Mouse (Mus musculus) MEL (cell line): ENCODE measurements around the gene Chmp3. TPM values are rescaled to one million over a fixed set of nuclear protein-coding genes. Genes with fewer than 3 reads are reported as not detected.
A peak's percentile ranks its signal among the peaks of the same experiment; 100 is the strongest.

Experiments
- DNase-seq: peaks from one replicate; pipeline ENCODE4 v3.0.0; 2011; ENCODE audit warnings: low read depth, low spot score
- H3K27ac ChIP-seq: 2 replicates; pipeline ENCODE4 v1.5.1; 2012; ENCODE audit warnings: low read depth, mild to moderate bottlenecking, control low read depth, low read length, moderate library complexity; ENCODE audit not compliant: control insufficient read depth
- H3K27me3 ChIP-seq, 2 experiments: fragments of 150-350 bp in 1 of 2; sonication (generic) in 1 of 2; 2 replicates each; pipeline ENCODE4 v1.6.1; 2012; ENCODE audit warnings: low read length in 2 of 2, mild to moderate bottlenecking in 2 of 2, improper control_type of control experiment in 1 of 2, moderate library complexity in 1 of 2; ENCODE audit not compliant: insufficient read depth in 2 of 2, control insufficient read depth in 1 of 2
- H3K36me3 ChIP-seq, 2 experiments: 2 replicates each; pipeline ENCODE4 v1.6.1; 2012 to 2014; ENCODE audit warnings: low read length in 2 of 2, improper control_type of control experiment in 1 of 2, inconsistent platforms in 1 of 2, mild to moderate bottlenecking in 1 of 2; ENCODE audit not compliant: insufficient read depth in 2 of 2, control insufficient read depth in 1 of 2
- H3K4me1 ChIP-seq, 2 experiments: fragments of 150-350 bp in 1 of 2; sonication (generic) in 1 of 2; 2 replicates each; pipeline ENCODE4 v1.6.1; 2012; ENCODE audit warnings: low read length in 2 of 2, improper control_type of control experiment in 1 of 2, mild to moderate bottlenecking in 1 of 2; ENCODE audit not compliant: insufficient read depth in 2 of 2, control insufficient read depth in 1 of 2
- H3K4me3 ChIP-seq, 2 experiments: fragments of 150-350 bp in 1 of 2; sonication (generic) in 1 of 2; 2 replicates each; pipeline ENCODE4 v1.5.1; 2012; ENCODE audit warnings: low read depth in 2 of 2, low read length in 2 of 2, mild to moderate bottlenecking in 2 of 2, moderate library complexity in 2 of 2, control low read depth in 1 of 2, improper control_type of control experiment in 1 of 2; ENCODE audit not compliant: control insufficient read depth in 1 of 2, insufficient read depth in 1 of 2
- H3K79me2 ChIP-seq: 2 replicates; pipeline ENCODE4 v1.6.1; 2012; ENCODE audit warnings: mild to moderate bottlenecking, low read length, moderate library complexity; ENCODE audit not compliant: control insufficient read depth, poor library complexity, insufficient read depth
- H3K9ac ChIP-seq: 2 replicates; pipeline ENCODE4 v1.6.1; 2012; ENCODE audit warnings: low read depth, mild to moderate bottlenecking, control low read depth, low read length, moderate library complexity; ENCODE audit not compliant: control insufficient read depth, poor library complexity, severe bottlenecking
- H3K9me3 ChIP-seq: fragments of 150-350 bp; sonication (generic); replicated peaks from 2 replicates; pipeline ENCODE4 v1.6.1; 2012; ENCODE audit warnings: mild to moderate bottlenecking, low read length, improper control_type of control experiment, moderate library complexity; ENCODE audit not compliant: insufficient read depth
- CHD1 ChIP-seq: IDR thresholded peaks from 2 replicates; pipeline ENCODE4 v1.6.1; 2012; ENCODE audit warnings: low read depth, mild to moderate bottlenecking, inconsistent platforms, low read length, improper control_type of control experiment
- EP300 ChIP-seq, 2 experiments: IDR thresholded peaks; 2 replicates each; pipeline ENCODE4 v1.6.1; 2011; ENCODE audit warnings: improper control_type of control experiment in 2 of 2, low read length in 2 of 2, low read depth in 1 of 2, mild to moderate bottlenecking in 1 of 2
- GATA1 ChIP-seq: IDR thresholded peaks from 2 replicates; pipeline ENCODE4 v1.6.1; 2011; ENCODE audit warnings: low read depth, low read length, improper control_type of control experiment
- KAT2A ChIP-seq: conservative IDR thresholded peaks from 2 replicates; pipeline ENCODE4 v1.6.1; 2012; ENCODE audit warnings: low read depth, low read length, improper control_type of control experiment, inconsistent platforms
- MAX ChIP-seq: IDR thresholded peaks from 2 replicates; pipeline ENCODE4 v1.6.1; 2011; ENCODE audit warnings: low read length, improper control_type of control experiment
- MXI1 ChIP-seq: IDR thresholded peaks from 2 replicates; pipeline ENCODE4 v1.6.1; 2011; ENCODE audit warnings: mild to moderate bottlenecking, low read depth, low read length, improper control_type of control experiment
- MYC ChIP-seq: IDR thresholded peaks from 2 replicates; pipeline ENCODE4 v1.6.1; 2011; ENCODE audit warnings: low read depth, mild to moderate bottlenecking, low read length, improper control_type of control experiment, moderate library complexity
- NRF1 ChIP-seq: IDR thresholded peaks from 2 replicates; pipeline ENCODE4 v1.6.1; 2014; ENCODE audit warnings: low read depth, mild to moderate bottlenecking, inconsistent platforms, low read length, improper control_type of control experiment, moderate library complexity; ENCODE audit not compliant: poor library complexity, insufficient read depth, severe bottlenecking
- TAL1 ChIP-seq: IDR thresholded peaks from 2 replicates; pipeline ENCODE4 v1.6.1; 2012; ENCODE audit warnings: mild to moderate bottlenecking, inconsistent platforms, low read length, moderate library complexity, mixed read lengths
- TCF12 ChIP-seq: IDR thresholded peaks from 2 replicates; pipeline ENCODE4 v1.6.1; 2014; ENCODE audit warnings: low read depth, mild to moderate bottlenecking, inconsistent platforms, low read length, improper control_type of control experiment, moderate library complexity
- UBTF ChIP-seq: IDR thresholded peaks from 2 replicates; pipeline ENCODE4 v1.6.1; 2012; ENCODE audit warnings: low read depth, mild to moderate bottlenecking, inconsistent platforms, low read length, improper control_type of control experiment, moderate library complexity, borderline replicate concordance; ENCODE audit not compliant: insufficient read depth
- USF1 ChIP-seq: IDR thresholded peaks from 2 replicates; pipeline ENCODE4 v1.6.1; 2014; ENCODE audit warnings: low read depth, mild to moderate bottlenecking, inconsistent platforms, low read length, improper control_type of control experiment, moderate library complexity
- USF2 ChIP-seq, 2 experiments: IDR thresholded peaks; 2 replicates each; pipeline ENCODE4 v1.6.1; 2011 to 2012; ENCODE audit warnings: improper control_type of control experiment in 2 of 2, low read length in 2 of 2, borderline replicate concordance in 1 of 2, inconsistent platforms in 1 of 2, low read depth in 1 of 2, mild to moderate bottlenecking in 1 of 2; ENCODE audit not compliant: insufficient read depth in 1 of 2
- ZC3H11A ChIP-seq: IDR thresholded peaks from 2 replicates; pipeline ENCODE4 v1.6.1; 2012; ENCODE audit warnings: low read depth, mild to moderate bottlenecking, inconsistent platforms, low read length, improper control_type of control experiment
- polyA plus RNA-seq, 2 experiments: library from polyadenylated mRNA; stranded (reverse) in 1 of 2; unstranded in 1 of 2; fragments of >175 nt in 1 of 2; fragments of >200 nt in 1 of 2; gene quantifications; 2 replicates each; pipeline versions ENCODE4 v1.2.1 to v1.2.4; 2012; ENCODE audit warnings: low replicate concordance in 2 of 2, low read depth in 1 of 2; ENCODE audit not compliant: insufficient read length in 2 of 2, insufficient read depth in 1 of 2, missing spikeins in 1 of 2
- total RNA-seq: library from RNA; depleted of rRNA; stranded (reverse); fragments of 300-350 nt; gene quantifications from 2 replicates; pipeline ENCODE4 v1.2.3, GENCODE M21; 2012

Gene Chmp3
- total and polyA plus RNA-seq, 3 experiments, result 41.7 to 69.3 TPM; not detected in 1

- no peak for DNase-seq
- Histone ChIP-seq H3K9me3 (no peaks in the 10 kb centered on the region), H3K27ac (no peak overlapping the region), H3K9ac (no peak overlapping the region), H3K36me3 (peaks cover 17 to 70% of the 10 kb centered on the region in 2 experiments), H3K79me2 (no peaks in the 10 kb centered on the region), H3K27me3 (no peaks in the 10 kb centered on the region), H3K4me1 (peaks cover 0 to 3% of the 10 kb centered on the region in 2 experiments; a peak in 1 of 4 replicates), H3K4me3 (no peak overlapping the region)
- TF ChIP-seq CHD1 (no peak), ZC3H11A (no peak), NRF1 (no peak), USF2 (IDR thresholded peaks at IDR 0.05; ENCODE audit: borderline replicate concordance in 1 of 2, insufficient read depth in 1 of 2, low read depth in 1 of 2, low read length in 2 of 2) (no peak)
These were observed 65.4 kb downstream of the Chmp3 start for GRCm38 (mm10) chr6:71608994-71609393.

- H3K36me3 ChIP-seq, result peaks cover 17 to 65% of the 10 kb centered on the region in 2 experiments
- no peak overlapping the region for H3K27ac ChIP-seq
- no peak overlapping the region for H3K9ac ChIP-seq
- H3K79me2 ChIP-seq, result no peaks in the 10 kb centered on the region
- H3K9me3 ChIP-seq, result no peaks in the 10 kb centered on the region
- TF ChIP-seq TCF12, result peak; percentile 57
- TF ChIP-seq MAX, result peak; percentile 23; the same call in 1 of the 2 replicates
- TF ChIP-seq KAT2A, result no peak
- 0 out of 2 replicates have a peak, but pooled peaks have one; percentile 10 for TF ChIP-seq GATA1
- 0 out of 2 replicates have a peak, but pooled peaks have one; percentile 51 for TF ChIP-seq MYC
- TF ChIP-seq MXI1, result peak; percentile 73
- TF ChIP-seq USF1, result peak; percentile 37; the same call in 1 of the 2 replicates
- TF ChIP-seq EP300 (IDR thresholded peaks at IDR 0.05; ENCODE audit: low read depth in 1 of 2, low read length in 2 of 2), result peak; percentile 18 to 24; a peak in 2 of 4 replicates
- peak; percentile 58 for TF ChIP-seq TAL1
- TF ChIP-seq UBTF, result no peak
- H3K4me3 ChIP-seq, result no peak overlapping the region
- H3K4me1 ChIP-seq, result peaks cover 0 to 3% of the 10 kb centered on the region in 2 experiments; a peak in 1 of 4 replicates
- DNase-seq, result no peak
- H3K27me3 ChIP-seq, result no peaks in the 10 kb centered on the region
These were observed 66.4 kb downstream of the Chmp3 start for GRCm38 (mm10) chr6:71609968-71610367.
